8 mouse cellular contexts compared by ENCODE assay signal in the genomic region with DNA sequence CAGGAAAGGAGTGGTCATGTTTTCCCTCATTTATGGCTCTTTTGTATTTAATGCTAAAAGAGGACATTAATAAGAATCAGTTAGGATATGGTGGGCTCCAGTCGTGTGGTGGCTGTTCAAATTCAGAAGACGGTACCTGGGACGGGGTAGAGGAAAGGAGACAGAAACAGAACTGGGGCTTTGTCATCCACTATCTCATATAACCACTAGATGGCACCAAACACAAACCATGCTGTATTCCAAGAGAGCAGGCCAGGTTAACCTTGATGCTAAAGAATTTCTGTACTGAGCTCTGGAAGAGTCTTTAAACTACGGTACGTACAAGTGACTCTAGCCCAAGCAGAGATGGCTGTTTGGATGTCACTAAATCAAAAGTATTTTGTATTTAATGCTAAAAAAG.
DNase-seq lines count a peak whose midpoint lies in the region; ATAC-seq lines count a peak whose summit lies in the region.

No protein-coding gene starts in this region.

- 40% methylated on average over 5 of the region's 5 CpGs for WGBS in neural tube, embryonic 12.5 days

- intact Hi-C loops in left cerebral cortex, postnatal 14 days (cut with DNase I) = loop anchor here (1.0 to 10.0 kb wide), 2 partner anchors 155 to 278 kb away; a partner anchor contains a TSS

- H3K4me1 ChIP-seq in neural tube, embryonic 12.5 days = peaks cover 6% of the 10 kb centered on the region; the same call in 1 of the 2 replicates

- peak; percentile 12 for DNase-seq in kidney, adult 11 months
- DNase-seq in kidney, adult 18-20 months = no peak
- DNase-seq in c-Kit-positive CD71-negative TER-119-negative erythroid progenitor cells, embryonic 14.5 days (ENCODE audit: low read depth) = peak; percentile 7
- peak; percentile 39 to 56 for DNase-seq in heart, adult 9 months (ENCODE audit: low spot score in 2 of 2)
- DNase-seq in left cerebral cortex, postnatal 14 days (ENCODE audit: low spot score in 2 of 2) = peak; percentile 66 to 81
- DNase-seq in gastrocnemius, adult 8-10 months (ENCODE audit: low spot score in 2 of 2) = no peak

- no peaks in the 10 kb centered on the region for H3K27me3 ChIP-seq in neural tube, embryonic 12.5 days (replicated peaks)

- H3K27ac ChIP-seq in neural tube, embryonic 12.5 days = no peak overlapping the region

- no peak overlapping the region for H3K4me3 ChIP-seq in neural tube, embryonic 12.5 days

- H3K4me2 ChIP-seq in neural tube, embryonic 12.5 days (replicated peaks) = no peak overlapping the region

- H3K9ac ChIP-seq in neural tube, embryonic 12.5 days = no peak overlapping the region

- H3K36me3 ChIP-seq in neural tube, embryonic 12.5 days = no peaks in the 10 kb centered on the region

- ATAC-seq in CD4-positive, CD25-positive, alpha-beta regulatory T cell, adult 4 months = peak; percentile 70
- ATAC-seq in neural tube, embryonic 12.5 days (ENCODE audit: low FRiP score, low read depth) = peak; percentile 19; the same call in 1 of the 2 replicates

- H3K9me3 ChIP-seq in neural tube, embryonic 12.5 days = no peaks in the 10 kb centered on the region

Comparison
In these comparisons a context has a peak if more than half of its experiments do, and no peak if none do; other contexts are left out.
1. DNase-seq: peak in kidney, adult 11 months (single experiment), c-Kit-positive CD71-negative TER-119-negative erythroid progenitor cells, embryonic 14.5 days (single experiment), heart, adult 9 months (2 of 2) and left cerebral cortex, postnatal 14 days (2 of 2); none in kidney, adult 18-20 months (single experiment) and gastrocnemius, adult 8-10 months (0 of 2).